Mouse (Mus musculus): ENCODE results near the gene Srp68. TPM values are rescaled to one million over a fixed set of nuclear protein-coding genes. Genes with fewer than 3 reads are reported as not detected.

The Srp68 gene
- 104 TPM in 2 replicates for polyA plus RNA-seq (2016; fragmentation: Nextera tagmentation; extraction: Ambion mirVana)

- peak within 1 kb of the TSS; percentile 96 for H3K4me3 ChIP-seq
- peaks cover 24% of the 10 kb centered on the region for H3K4me1 ChIP-seq
- peak within 1 kb of the TSS; percentile 87 for H3K27ac ChIP-seq (replicated peaks)
- peak; percentile 94 for DNase-seq (ENCODE audit: low spot score)
- H3K27me3 ChIP-seq (replicated peaks; ENCODE audit: low read depth, poor library complexity, severe bottlenecking), result no peaks in the 10 kb centered on the region
- H3K9me3 ChIP-seq, result no peaks in the 10 kb centered on the region
- WGBS, result 5% methylated on average over 32 of the region's 32 CpGs
- H3K36me3 ChIP-seq (replicated peaks), result peaks cover 34% of the 10 kb centered on the region
Measured at GRCm38 (mm10) chr11:116274045-116274666, at the start of gene Srp68. Gene Srp68, minus strand, starts transcription at chr11:116274217.

GRCm38 (mm10) chr11:116318719-116319659, 45.0 kb upstream of the Srp68 start:
- Histone ChIP-seq H3K4me1 (peaks cover 14% of the 10 kb centered on the region), H3K9me3 (no peaks in the 10 kb centered on the region), H3K36me3 (replicated peaks) (no peaks in the 10 kb centered on the region), H3K27ac (replicated peaks) (peak overlapping the region; percentile 83), H3K4me3 (peak overlapping the region; percentile 61), H3K27me3 (replicated peaks; ENCODE audit: low read depth, poor library complexity, severe bottlenecking) (peaks cover 44% of the 10 kb centered on the region)
- DNase-seq (ENCODE audit: low spot score), result peak; percentile 91
- 2% methylated on average over 41 of the region's 41 CpGs for WGBS

DNA sequence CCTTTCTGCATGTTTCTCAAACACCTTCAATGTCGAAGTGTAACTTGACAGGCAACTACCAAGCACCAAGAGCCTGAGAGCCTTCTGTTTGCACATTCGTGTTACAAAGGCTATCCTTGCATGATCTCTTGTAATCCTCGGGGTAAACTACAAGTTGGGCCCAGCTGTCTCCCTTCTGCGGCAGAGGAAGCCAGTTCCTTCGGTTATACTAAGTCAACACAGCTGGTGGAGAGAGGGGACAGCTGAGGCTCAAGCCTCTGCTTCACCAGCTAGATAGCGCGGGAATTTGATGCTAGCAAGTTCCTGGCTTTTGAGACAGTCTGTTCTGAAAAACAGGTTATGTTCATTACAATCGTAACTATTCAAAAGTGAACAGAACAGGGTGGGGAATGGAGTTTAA, 38.3 kb upstream of the Srp68 start:
- no peaks in the 10 kb centered on the region for H3K9me3 ChIP-seq
- H3K27ac ChIP-seq (replicated peaks), result no peak overlapping the region
- no peaks in the 10 kb centered on the region for H3K36me3 ChIP-seq (replicated peaks)
- H3K4me1 ChIP-seq, result peaks cover 10% of the 10 kb centered on the region; the same call in 1 of the 2 replicates
- DNase-seq (ENCODE audit: low spot score), result no peak
- H3K4me3 ChIP-seq, result no peak overlapping the region
- peaks cover 23% of the 10 kb centered on the region; the same call in 1 of the 2 replicates for H3K27me3 ChIP-seq (replicated peaks; ENCODE audit: low read depth, poor library complexity, severe bottlenecking)
- 59% methylated on average over 8 of the region's 8 CpGs for WGBS

DNA sequence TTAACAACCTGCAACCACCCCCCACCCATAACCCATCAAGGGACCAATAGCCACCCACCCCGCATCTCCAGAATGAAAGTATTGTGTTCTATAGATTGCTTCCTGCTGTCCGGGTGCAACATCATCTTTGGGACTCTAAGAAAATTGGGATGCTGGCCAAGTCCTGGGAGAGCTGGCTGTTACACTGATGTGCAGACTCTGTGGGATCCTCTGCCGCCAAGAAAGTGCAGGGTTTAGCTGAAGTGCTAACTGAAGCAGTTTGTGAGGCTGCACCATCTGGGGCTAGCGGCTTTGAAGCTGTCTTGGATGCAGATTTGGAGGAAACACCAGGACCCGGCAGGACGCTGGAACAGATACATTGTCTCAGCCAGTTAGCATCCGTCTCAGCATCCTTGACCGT, 37.2 kb upstream of the Srp68 start:
- no peaks in the 10 kb centered on the region for H3K9me3 ChIP-seq
- 0 out of 2 replicates have a peak, but pooled peaks cover 15% of the 10 kb centered on the region for H3K27me3 ChIP-seq (replicated peaks; ENCODE audit: low read depth, poor library complexity, severe bottlenecking)
- H3K27ac ChIP-seq (replicated peaks), result no peak overlapping the region
- no peak overlapping the region for H3K4me3 ChIP-seq
- H3K4me1 ChIP-seq, result peaks cover 18% of the 10 kb centered on the region
- DNase-seq (ENCODE audit: low spot score), result no peak
- WGBS, result 68% methylated on average over 8 of the region's 8 CpGs
- H3K36me3 ChIP-seq (replicated peaks), result no peaks in the 10 kb centered on the region

DNA sequence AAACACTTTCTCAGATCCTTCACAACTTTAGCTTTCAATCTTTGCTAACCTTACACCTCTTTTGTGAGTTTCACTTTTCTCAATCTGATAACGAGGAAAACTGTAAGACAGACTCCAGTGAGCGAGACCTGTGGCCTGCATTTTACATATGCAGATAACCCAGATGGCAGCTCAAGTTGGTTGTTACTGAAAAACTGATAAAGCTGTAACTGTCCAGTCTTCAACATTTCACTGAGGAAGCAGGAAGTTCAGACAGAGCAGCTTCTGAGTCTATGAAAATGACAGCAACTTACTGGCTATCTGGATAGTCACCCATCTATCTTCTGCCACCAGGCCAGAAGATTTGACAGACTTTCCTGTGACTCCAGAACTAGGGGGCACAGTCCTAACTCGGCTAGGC, 35.6 kb upstream of the Srp68 start:
- peaks cover 8% of the 10 kb centered on the region for H3K36me3 ChIP-seq (replicated peaks)
- no peak overlapping the region for H3K27ac ChIP-seq (replicated peaks)
- WGBS, result 77% methylated on average over 3 of the region's 3 CpGs
- H3K27me3 ChIP-seq (replicated peaks; ENCODE audit: low read depth, poor library complexity, severe bottlenecking), result 0 out of 2 replicates have a peak, but pooled peaks cover 12% of the 10 kb centered on the region
- H3K9me3 ChIP-seq, result no peaks in the 10 kb centered on the region
- no peak for DNase-seq (ENCODE audit: low spot score)
- peaks cover 19% of the 10 kb centered on the region for H3K4me1 ChIP-seq
- H3K4me3 ChIP-seq, result no peak overlapping the region

DNA sequence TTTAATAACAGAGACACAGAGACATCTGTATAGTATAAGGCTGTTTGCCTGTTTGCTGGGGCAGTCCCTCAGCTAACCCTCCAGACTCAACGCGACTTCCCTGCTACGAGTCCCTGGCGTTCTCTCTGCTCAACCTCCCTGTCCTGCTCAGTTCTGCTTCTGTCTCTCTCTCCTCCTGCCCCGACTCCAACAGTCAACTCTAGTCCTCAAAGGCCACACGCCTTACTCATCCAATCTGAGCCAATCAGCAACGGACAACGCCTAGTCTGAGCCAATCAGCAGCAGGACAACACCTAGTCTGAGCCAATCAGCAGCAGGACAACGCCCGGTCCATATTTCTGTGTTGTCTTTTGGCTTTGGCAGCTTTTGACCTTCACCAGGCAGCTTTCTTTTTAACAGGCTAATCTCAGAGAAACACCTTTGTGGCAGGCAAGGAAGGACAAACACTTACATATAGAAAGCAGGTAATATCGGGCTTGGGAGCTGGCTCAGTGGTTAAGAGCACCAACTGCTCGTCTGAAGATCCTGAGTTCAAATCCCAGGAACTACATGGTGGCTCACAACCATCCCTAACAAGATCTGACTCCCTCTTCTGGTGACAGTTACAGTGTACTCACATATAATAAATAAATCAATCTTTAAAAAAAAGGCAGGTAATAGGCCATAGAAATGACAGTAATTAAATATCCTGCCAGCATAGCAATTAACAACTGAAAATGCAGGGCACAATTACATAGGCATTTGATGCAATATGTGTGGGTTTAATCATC, 33.9 kb upstream of the Srp68 start:
- Histone ChIP-seq H3K4me1 (peaks cover 19% of the 10 kb centered on the region), H3K36me3 (replicated peaks) (peaks cover 24% of the 10 kb centered on the region), H3K9me3 (no peaks in the 10 kb centered on the region), H3K27ac (replicated peaks) (no peak overlapping the region), H3K27me3 (replicated peaks; ENCODE audit: low read depth, poor library complexity, severe bottlenecking) (0 out of 2 replicates have a peak, but pooled peaks cover 12% of the 10 kb centered on the region), H3K4me3 (no peak overlapping the region)
- WGBS, result 90% methylated on average over 12 of the region's 12 CpGs
- DNase-seq (ENCODE audit: low spot score), result no peak

- H3K36me3 ChIP-seq (replicated peaks), result peaks cover 31% of the 10 kb centered on the region
- DNase-seq (ENCODE audit: low spot score), result no peak
- H3K27me3 ChIP-seq (replicated peaks; ENCODE audit: low read depth, poor library complexity, severe bottlenecking), result 0 out of 2 replicates have a peak, but pooled peaks cover 9% of the 10 kb centered on the region
- H3K9me3 ChIP-seq, result no peaks in the 10 kb centered on the region
- 83% methylated on average over 10 of the region's 10 CpGs for WGBS
- H3K27ac ChIP-seq (replicated peaks), result peak within 1 kb of the TSS; percentile 84
- peaks cover 17% of the 10 kb centered on the region for H3K4me1 ChIP-seq
- peak within 1 kb of the TSS; percentile 86 for H3K4me3 ChIP-seq
Measured at GRCm38 (mm10) chr11:116307019-116307725, 33.2 kb upstream of the Srp68 start, which contains the start of gene Exoc7. Gene Exoc7, minus strand, starts transcription at chr11:116307233.

DNA sequence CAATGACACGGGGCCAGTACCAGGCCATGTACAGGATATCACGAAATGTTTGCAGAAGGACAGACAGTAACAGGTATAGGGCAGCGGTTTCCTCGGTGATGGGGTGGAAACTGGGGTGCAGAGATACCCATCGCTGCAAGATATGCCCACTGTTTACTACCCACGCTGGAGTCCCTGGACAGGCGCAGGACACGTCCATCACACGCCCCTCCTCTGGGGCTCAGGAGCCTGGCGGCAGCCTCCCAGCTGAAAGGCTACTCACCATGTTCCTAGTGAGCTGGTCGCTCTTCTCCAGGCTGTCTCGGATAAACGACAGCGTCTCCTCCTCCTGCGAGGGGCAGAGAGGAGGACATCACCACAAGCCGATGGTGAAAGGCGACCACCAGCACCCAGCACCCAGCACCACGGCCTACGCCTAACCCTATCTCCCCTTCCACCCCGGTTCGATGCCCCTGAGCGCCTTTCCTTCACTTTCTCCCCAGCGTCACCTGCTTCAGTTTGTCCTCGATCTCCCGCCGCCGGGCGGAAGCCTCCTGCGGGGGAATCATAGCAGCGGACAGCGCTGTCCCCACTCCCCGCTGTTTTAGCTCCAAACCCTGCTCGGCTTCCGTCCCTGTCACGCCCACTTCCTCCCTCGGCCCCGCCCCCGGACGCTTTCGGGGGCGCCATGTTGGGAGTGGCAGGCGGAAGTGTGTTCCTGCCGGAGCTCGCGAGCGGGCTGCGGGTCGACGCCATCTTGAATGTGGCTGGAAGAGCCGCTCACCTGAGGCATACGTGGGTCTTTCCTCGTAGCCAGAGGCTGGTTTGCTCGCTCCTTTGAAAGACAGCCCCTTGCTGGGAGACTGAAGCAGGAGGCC, 32.3 kb upstream of the Srp68 start:
- Histone ChIP-seq H3K9me3 (no peaks in the 10 kb centered on the region), H3K4me3 (peak overlapping the region; percentile 86), H3K27me3 (replicated peaks; ENCODE audit: low read depth, poor library complexity, severe bottlenecking) (0 out of 2 replicates have a peak, but pooled peaks cover 9% of the 10 kb centered on the region), H3K4me1 (peaks cover 14% of the 10 kb centered on the region), H3K27ac (replicated peaks) (peak overlapping the region; percentile 84), H3K36me3 (replicated peaks) (peaks cover 39% of the 10 kb centered on the region)
- WGBS, result 3% methylated on average over 53 of the region's 53 CpGs
- peak; percentile 98 for DNase-seq (ENCODE audit: low spot score)

- peak overlapping the region; percentile 86 for H3K4me3 ChIP-seq
- WGBS, result 95% methylated on average over 2 of the region's 2 CpGs
- H3K27ac ChIP-seq (replicated peaks), result no peak overlapping the region
- peaks cover 14% of the 10 kb centered on the region for H3K4me1 ChIP-seq
- no peak for DNase-seq (ENCODE audit: low spot score)
- H3K36me3 ChIP-seq (replicated peaks), result peaks cover 49% of the 10 kb centered on the region
- 0 out of 2 replicates have a peak, but pooled peaks cover 9% of the 10 kb centered on the region for H3K27me3 ChIP-seq (replicated peaks; ENCODE audit: low read depth, poor library complexity, severe bottlenecking)
- H3K9me3 ChIP-seq, result no peaks in the 10 kb centered on the region
Measured at GRCm38 (mm10) chr11:116305423-116305822, 31.4 kb upstream of the Srp68 start.

- H3K36me3 ChIP-seq (replicated peaks), result peaks cover 99% of the 10 kb centered on the region
Measured at GRCm38 (mm10) chr11:116298621-116299020, 24.6 kb upstream of the Srp68 start.

GRCm38 (mm10) chr11:116298221-116298620, 24.2 kb upstream of the Srp68 start:
- H3K9me3 ChIP-seq, result no peaks in the 10 kb centered on the region
- DNase-seq (ENCODE audit: low spot score), result no peak
- H3K27me3 ChIP-seq (replicated peaks; ENCODE audit: low read depth, poor library complexity, severe bottlenecking), result no peaks in the 10 kb centered on the region
- no peak overlapping the region for H3K27ac ChIP-seq (replicated peaks)
- peaks cover 98% of the 10 kb centered on the region for H3K36me3 ChIP-seq (replicated peaks)
- WGBS, result 91% methylated on average over 11 of the region's 11 CpGs
- no peak overlapping the region for H3K4me3 ChIP-seq
- H3K4me1 ChIP-seq, result no peaks in the 10 kb centered on the region; the same call in 1 of the 2 replicates

More at GRCm38 (mm10) chr11:116298621-116299020, 24.6 kb upstream of the Srp68 start:
- 93% methylated on average over 6 of the region's 6 CpGs for WGBS
- no peaks in the 10 kb centered on the region for H3K9me3 ChIP-seq
- no peak overlapping the region for H3K27ac ChIP-seq (replicated peaks)
- no peaks in the 10 kb centered on the region; the same call in 1 of the 2 replicates for H3K4me1 ChIP-seq
- DNase-seq (ENCODE audit: low spot score), result no peak
- H3K4me3 ChIP-seq, result no peak overlapping the region
- H3K27me3 ChIP-seq (replicated peaks; ENCODE audit: low read depth, poor library complexity, severe bottlenecking), result no peaks in the 10 kb centered on the region
